Mouse (Mus musculus) limb, embryonic 15.5 days (tissue): ENCODE results near the gene Slc22a17. TPM values are rescaled to one million over a fixed set of nuclear protein-coding genes. Genes with fewer than 3 reads are reported as not detected.
"Not testable (repeated sequence)": the region's sequence is repeated elsewhere in the genome, so short reads cannot be mapped to it uniquely, and the experiment has no call there.

Experiments used
- ATAC-seq: fragments of 200-750 bp; cut with Nextera tagmentation; 2 replicates; pipeline ENCODE4 v1.8.0; 2017; ENCODE audit warnings: low read depth, moderate TSS enrichment; ENCODE audit not compliant: insufficient number of reproducible peaks, low FRiP score, low TSS enrichment
- H3K27ac ChIP-seq: fragments of 300-500 bp; sonication (generic); 2 replicates; pipeline ENCODE4 v1.5.1; 2015; ENCODE audit warnings: moderate library complexity, mild to moderate bottlenecking, inconsistent platforms
- H3K27me3 ChIP-seq: fragments of 300-500 bp; sonication (generic); 2 replicates; pipeline ENCODE4 v1.6.1; 2015; ENCODE audit warnings: inconsistent platforms
- H3K36me3 ChIP-seq: fragments of 300-500 bp; sonication (generic); 2 replicates; pipeline ENCODE4 v1.6.1; 2015; ENCODE audit warnings: inconsistent platforms
- H3K4me1 ChIP-seq: fragments of 300-500 bp; sonication (generic); 2 replicates; pipeline ENCODE4 v1.6.1; 2015; ENCODE audit warnings: inconsistent platforms
- H3K4me2 ChIP-seq: fragments of 300-500 bp; sonication (generic); 2 replicates; pipeline ENCODE4 v1.6.1; 2015; ENCODE audit warnings: mild to moderate bottlenecking, inconsistent platforms
- H3K4me3 ChIP-seq: fragments of 300-500 bp; sonication (generic); 2 replicates; pipeline ENCODE4 v1.5.1; 2015; ENCODE audit warnings: mild to moderate bottlenecking, inconsistent platforms
- H3K9ac ChIP-seq: fragments of 300-500 bp; sonication (generic); 2 replicates; pipeline ENCODE4 v1.6.1; 2015; ENCODE audit warnings: inconsistent platforms
- H3K9me3 ChIP-seq: fragments of 300-500 bp; sonication (generic); 2 replicates; pipeline ENCODE4 v1.6.1; 2016; ENCODE audit warnings: inconsistent platforms
- WGBS: fragments of 180-500 bp; shearing (Covaris S2); methylation state at CpG from one replicate; pipeline ENCODE4 v1.1.7; 2015; 5-methylcytosine and 5-hydroxymethylcytosine counted together
- polyA plus RNA-seq: library from polyadenylated mRNA; unstranded; fragments of >200 nt; fragmentation: Nextera tagmentation; extraction: Ambion mirVana; gene quantifications from 2 replicates; pipeline ENCODE4 v1.2.1, GENCODE M21; 2015

The Slc22a17 gene
- polyA plus RNA-seq, 1 experiment from 2014 or later: 70.6 TPM

- WGBS: 54% methylated on average over 12 of the region's 12 CpGs
These were observed 37.6 kb upstream of the Slc22a17 start for GRCm38 (mm10) chr14:54950493-54950892.

GRCm38 (mm10) chr14:54948781-54949180 is 35.8 kb upstream of the Slc22a17 start:
- H3K4me2 ChIP-seq: no peak overlapping the region
- H3K4me1 ChIP-seq: no peaks in the 10 kb centered on the region
- no peak for ATAC-seq
- H3K9ac ChIP-seq: no peak overlapping the region
- H3K4me3 ChIP-seq: no peak overlapping the region
- no peak overlapping the region for H3K27ac ChIP-seq
- H3K9me3 ChIP-seq: no peaks in the 10 kb centered on the region
- H3K36me3 ChIP-seq: no peaks in the 10 kb centered on the region
- 86% methylated on average over 9 of the region's 9 CpGs for WGBS
- H3K27me3 ChIP-seq: no peaks in the 10 kb centered on the region

More at GRCm38 (mm10) chr14:54950493-54950892, 37.6 kb upstream of the Slc22a17 start:
- Histone ChIP-seq H3K4me1 (no peaks in the 10 kb centered on the region), H3K4me3 (no peak overlapping the region), H3K4me2 (no peak overlapping the region), H3K9ac (no peak overlapping the region), H3K27me3 (no peaks in the 10 kb centered on the region), H3K27ac (no peak overlapping the region), H3K36me3 (no peaks in the 10 kb centered on the region), H3K9me3 (no peaks in the 10 kb centered on the region)
- ATAC-seq: no peak

GRCm38 (mm10) chr14:54947008-54947407 is 34.1 kb upstream of the Slc22a17 start:
- H3K27ac ChIP-seq, H3K4me2 ChIP-seq, ATAC-seq, H3K9ac ChIP-seq, H3K4me1 ChIP-seq, H3K4me3 ChIP-seq, H3K27me3 ChIP-seq, H3K36me3 ChIP-seq, H3K9me3 ChIP-seq: not testable (repeated sequence)
- WGBS: 87% methylated on average over 11 of the region's 11 CpGs

GRCm38 (mm10) chr14:54945975-54946704 is 33.2 kb upstream of the Slc22a17 start:
- no peak overlapping the region for H3K27ac ChIP-seq
- H3K9ac ChIP-seq: no peak overlapping the region
- no peak for ATAC-seq
- 73% methylated on average over 19 of the region's 19 CpGs for WGBS
- no peaks in the 10 kb centered on the region for H3K36me3 ChIP-seq
- no peaks in the 10 kb centered on the region for H3K27me3 ChIP-seq
- H3K4me2 ChIP-seq: no peak overlapping the region
- no peak overlapping the region for H3K4me3 ChIP-seq
- no peaks in the 10 kb centered on the region for H3K4me1 ChIP-seq
- no peaks in the 10 kb centered on the region for H3K9me3 ChIP-seq

GRCm38 (mm10) chr14:54944939-54945338 is 32.0 kb upstream of the Slc22a17 start:
- Histone ChIP-seq H3K4me2 (no peak overlapping the region), H3K27ac (no peak overlapping the region), H3K4me3 (no peak overlapping the region), H3K4me1 (no peaks in the 10 kb centered on the region), H3K9me3 (no peaks in the 10 kb centered on the region), H3K36me3 (no peaks in the 10 kb centered on the region), H3K27me3 (no peaks in the 10 kb centered on the region), H3K9ac (no peak overlapping the region)
- ATAC-seq: no peak
- 71% methylated on average over 2 of the region's 2 CpGs for WGBS

GRCm38 (mm10) chr14:54943971-54944370 is 31.0 kb upstream of the Slc22a17 start:
- no peak overlapping the region for H3K4me2 ChIP-seq
- no peak for ATAC-seq

GRCm38 (mm10) chr14:54942479-54942878 is 29.5 kb upstream of the Slc22a17 start:
- H3K27ac ChIP-seq: no peak overlapping the region
- no peak for ATAC-seq
- H3K27me3 ChIP-seq: no peaks in the 10 kb centered on the region
- H3K4me1 ChIP-seq: peaks cover 3% of the 10 kb centered on the region; the same call in 1 of the 2 replicates
- no peaks in the 10 kb centered on the region for H3K9me3 ChIP-seq
- no peaks in the 10 kb centered on the region for H3K36me3 ChIP-seq
- no peak overlapping the region for H3K9ac ChIP-seq
- H3K4me2 ChIP-seq: no peak overlapping the region
- no peak overlapping the region for H3K4me3 ChIP-seq
- 89% methylated on average over 8 of the region's 8 CpGs for WGBS

More at GRCm38 (mm10) chr14:54943971-54944370, 31.0 kb upstream of the Slc22a17 start:
- H3K27me3 ChIP-seq: no peaks in the 10 kb centered on the region
- H3K4me3 ChIP-seq: no peak overlapping the region
- H3K4me1 ChIP-seq: no peaks in the 10 kb centered on the region
- no peak overlapping the region for H3K9ac ChIP-seq
- 91% methylated on average over 7 of the region's 7 CpGs for WGBS
- no peaks in the 10 kb centered on the region for H3K9me3 ChIP-seq
- H3K36me3 ChIP-seq: no peaks in the 10 kb centered on the region
- H3K27ac ChIP-seq: no peak overlapping the region

- no peaks in the 10 kb centered on the region for H3K27me3 ChIP-seq
- H3K9me3 ChIP-seq: no peaks in the 10 kb centered on the region
- no peaks in the 10 kb centered on the region for H3K36me3 ChIP-seq
- H3K4me2 ChIP-seq: no peak overlapping the region
- H3K9ac ChIP-seq: no peak overlapping the region
- no peak overlapping the region for H3K4me3 ChIP-seq
- H3K4me1 ChIP-seq: peaks cover 11% of the 10 kb centered on the region; the same call in 1 of the 2 replicates
- no peak for ATAC-seq
- 48% methylated on average over 13 of the region's 13 CpGs for WGBS
- H3K27ac ChIP-seq: no peak overlapping the region
These were observed 28.4 kb upstream of the Slc22a17 start for GRCm38 (mm10) chr14:54941024-54941978.

GRCm38 (mm10) chr14:54940176-54940530 is 27.2 kb upstream of the Slc22a17 start:
- Histone ChIP-seq H3K4me1 (peaks cover 21% of the 10 kb centered on the region), H3K9ac (no peak overlapping the region), H3K27ac (no peak overlapping the region), H3K9me3 (no peaks in the 10 kb centered on the region), H3K27me3 (no peaks in the 10 kb centered on the region), H3K4me2 (no peak overlapping the region), H3K4me3 (no peak overlapping the region), H3K36me3 (no peaks in the 10 kb centered on the region)
- WGBS: 78% methylated on average over 3 of the region's 3 CpGs
- ATAC-seq: no peak

GRCm38 (mm10) chr14:54939434-54940175 is 26.7 kb upstream of the Slc22a17 start:
- Histone ChIP-seq H3K4me3 (no peak overlapping the region), H3K9ac (no peak overlapping the region)
- no peak for ATAC-seq

GRCm38 (mm10) chr14:54938431-54939219 is 25.7 kb upstream of the Slc22a17 start:
- WGBS: 76% methylated on average over 15 of the region's 15 CpGs

More at GRCm38 (mm10) chr14:54939434-54940175, 26.7 kb upstream of the Slc22a17 start:
- Histone ChIP-seq H3K9me3 (no peaks in the 10 kb centered on the region), H3K4me1 (peaks cover 21% of the 10 kb centered on the region), H3K27ac (no peak overlapping the region), H3K4me2 (no peak overlapping the region), H3K27me3 (no peaks in the 10 kb centered on the region), H3K36me3 (no peaks in the 10 kb centered on the region)
- WGBS: 46% methylated on average over 12 of the region's 12 CpGs

More at GRCm38 (mm10) chr14:54938431-54939219, 25.7 kb upstream of the Slc22a17 start:
- Histone ChIP-seq H3K9me3 (no peaks in the 10 kb centered on the region), H3K4me2 (no peak overlapping the region), H3K4me1 (peaks cover 21% of the 10 kb centered on the region), H3K36me3 (no peaks in the 10 kb centered on the region), H3K27me3 (no peaks in the 10 kb centered on the region), H3K4me3 (no peak overlapping the region), H3K9ac (no peak overlapping the region), H3K27ac (no peak overlapping the region)
- ATAC-seq: no peak
